Mouse (Mus musculus) small intestine, adult 2 months (tissue): ENCODE results near the gene Cdk14.

Experiments
- CTCF ChIP-seq: fragments of 200-500 bp; IDR thresholded peaks from 2 replicates; pipeline ENCODE4 v1.5.1; 2012; ENCODE audit warnings: low read depth, mild to moderate bottlenecking, control low read depth, inconsistent platforms, low read length, moderate library complexity, mixed read lengths; ENCODE audit not compliant: insufficient replicate concordance, insufficient read length; ENCODE audit errors: extremely low read depth
- POLR2A ChIP-seq: fragments of 200-500 bp; IDR thresholded peaks from 2 replicates; pipeline ENCODE4 v1.6.1; 2012; ENCODE audit warnings: low read depth, mild to moderate bottlenecking, control low read depth, inconsistent platforms, low read length, moderate library complexity

- no peak for TF ChIP-seq POLR2A
- no peak for TF ChIP-seq CTCF
Observed at GRCm38 (mm10) chr5:5159521-5159920, 260.6 kb downstream of the Cdk14 start.
